Mouse (Mus musculus) lung, embryonic 14.5 days (tissue): ENCODE measurements at regions not wholly inside any gene's neighbourhood (a gene's known extent, or its start where the extent isn't known, plus 50 kb on each side); places are given as distances from the start of the nearest gene placed in this dataset.

Experiments
- ATAC-seq: fragments of 200-750 bp; cut with Nextera tagmentation; 2 replicates; pipeline ENCODE4 v1.8.0; 2017; ENCODE audit warnings: mild to moderate bottlenecking, moderate TSS enrichment, moderate library complexity; ENCODE audit not compliant: insufficient read depth
- DNase-seq: peaks from one replicate; pipeline ENCODE4 v3.0.0-alpha.2; 2015
- H3K27ac ChIP-seq: fragments of 300-500 bp; sonication (generic); 2 replicates; pipeline ENCODE4 v1.5.1; 2014; ENCODE audit warnings: low read depth, mild to moderate bottlenecking, moderate library complexity
- H3K27me3 ChIP-seq: fragments of 300-500 bp; sonication (generic); 2 replicates; pipeline ENCODE4 v1.6.1; 2014; ENCODE audit warnings: low read length, control low read depth; ENCODE audit not compliant: insufficient read depth
- H3K36me3 ChIP-seq: fragments of 300-500 bp; sonication (generic); 2 replicates; pipeline ENCODE4 v1.6.1; 2014; ENCODE audit warnings: control low read depth; ENCODE audit not compliant: insufficient read depth
- H3K4me1 ChIP-seq: fragments of 300-500 bp; sonication (generic); 2 replicates; pipeline ENCODE4 v1.6.1; 2014; ENCODE audit warnings: antibody characterized with exemption, control low read depth; ENCODE audit not compliant: insufficient read depth
- H3K4me2 ChIP-seq: fragments of 300-500 bp; sonication (generic); 2 replicates; pipeline ENCODE4 v1.6.1; 2014; ENCODE audit warnings: mild to moderate bottlenecking
- H3K4me3 ChIP-seq: fragments of 300-500 bp; sonication (generic); 2 replicates; pipeline ENCODE4 v1.5.1; 2014; ENCODE audit warnings: low read depth, low read length
- H3K9ac ChIP-seq: fragments of 300-500 bp; sonication (generic); 2 replicates; pipeline ENCODE4 v1.6.1; 2014
- H3K9me3 ChIP-seq: fragments of 300-500 bp; sonication (generic); 2 replicates; pipeline ENCODE4 v1.6.1; 2016; ENCODE audit warnings: low read depth, low read length, control low read depth
- CTCF ChIP-seq: IDR thresholded peaks from 2 replicates; pipeline ENCODE4 v1.5.1; 2016; ENCODE audit warnings: antibody characterized with exemption, low read depth
- WGBS: fragments of 180-500 bp; shearing (Covaris S2); extraction: QIAGEN DNeasy Blood & Tissue Kit; methylation state at CpG from one replicate; pipeline ENCODE4 v1.1.7; 2014; 5-methylcytosine and 5-hydroxymethylcytosine counted together

DNA sequence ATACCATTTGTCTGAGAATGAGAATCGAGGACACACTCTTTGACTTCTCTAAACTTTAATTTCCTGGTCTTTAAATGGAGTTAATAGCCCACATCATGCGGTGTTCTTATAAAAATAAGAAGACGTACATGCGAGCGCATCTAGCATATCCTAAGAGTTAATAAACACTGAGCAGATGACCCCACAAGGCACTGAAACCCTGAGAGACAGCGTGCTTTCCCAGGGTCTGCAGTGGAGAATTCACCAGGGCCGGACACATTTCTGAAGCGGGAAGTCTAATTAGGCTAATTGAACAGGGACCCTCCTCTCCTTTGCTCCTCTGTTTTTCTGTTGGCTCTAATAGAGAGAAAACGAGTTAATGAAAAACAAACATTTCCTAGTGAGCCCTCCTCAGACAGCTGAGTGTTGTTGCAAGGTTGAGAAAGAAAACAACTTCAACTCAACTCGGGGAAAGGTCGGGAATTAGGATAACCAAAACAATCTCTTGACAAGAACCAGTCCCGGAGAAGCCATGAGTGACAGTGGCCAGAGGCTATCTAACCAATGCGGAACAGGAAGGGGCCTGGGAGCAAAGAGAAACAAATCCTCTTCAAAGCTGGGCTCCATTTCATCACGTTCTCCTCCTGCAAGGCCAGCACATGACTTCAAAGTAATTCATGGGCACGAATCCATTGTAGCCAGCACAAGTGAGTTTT is 352.2 kb downstream of the Hs3st3b1 start:
- DNase-seq (no peak), ATAC-seq (no peak)
- no peak overlapping the region for H3K4me2 ChIP-seq
- no peaks in the 10 kb centered on the region for H3K9me3 ChIP-seq
- no peak for TF ChIP-seq CTCF
- no peak overlapping the region for H3K9ac ChIP-seq
- WGBS, result 36% methylated on average over 15 of the region's 15 CpGs
- H3K27ac ChIP-seq, result no peak overlapping the region
- H3K27me3 ChIP-seq, result no peaks in the 10 kb centered on the region
- no peak overlapping the region for H3K4me3 ChIP-seq
- no peaks in the 10 kb centered on the region for H3K36me3 ChIP-seq
- H3K4me1 ChIP-seq, result no peaks in the 10 kb centered on the region

DNA sequence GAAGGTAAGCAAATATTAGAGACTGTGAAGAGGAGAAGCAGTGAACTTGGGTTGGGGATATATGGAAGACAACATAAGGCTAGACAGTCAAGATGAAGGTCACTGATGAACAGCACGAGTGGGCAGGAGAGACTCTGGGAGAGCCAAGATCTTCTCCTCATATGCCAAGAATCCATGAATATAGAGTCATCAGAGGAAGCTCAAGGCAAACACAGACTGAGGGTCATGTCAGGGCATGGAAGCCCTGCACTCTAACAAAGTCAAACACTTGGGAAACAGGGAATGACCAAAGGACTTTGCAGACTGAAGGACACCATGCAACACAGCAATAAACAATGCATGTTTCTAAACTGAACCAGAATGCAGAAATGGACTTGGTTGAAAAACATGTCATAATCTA is 351.4 kb downstream of the Hs3st3b1 start:
- Histone ChIP-seq H3K9me3 (no peaks in the 10 kb centered on the region), H3K9ac (no peak overlapping the region), H3K4me1 (no peaks in the 10 kb centered on the region), H3K4me3 (no peak overlapping the region), H3K4me2 (no peak overlapping the region), H3K27me3 (no peaks in the 10 kb centered on the region), H3K36me3 (no peaks in the 10 kb centered on the region), H3K27ac (no peak overlapping the region)
- ATAC-seq (no peak), DNase-seq (no peak)
- WGBS, result 79% methylated on average over 1 of the region's 1 CpGs
- no peak for TF ChIP-seq CTCF

DNA sequence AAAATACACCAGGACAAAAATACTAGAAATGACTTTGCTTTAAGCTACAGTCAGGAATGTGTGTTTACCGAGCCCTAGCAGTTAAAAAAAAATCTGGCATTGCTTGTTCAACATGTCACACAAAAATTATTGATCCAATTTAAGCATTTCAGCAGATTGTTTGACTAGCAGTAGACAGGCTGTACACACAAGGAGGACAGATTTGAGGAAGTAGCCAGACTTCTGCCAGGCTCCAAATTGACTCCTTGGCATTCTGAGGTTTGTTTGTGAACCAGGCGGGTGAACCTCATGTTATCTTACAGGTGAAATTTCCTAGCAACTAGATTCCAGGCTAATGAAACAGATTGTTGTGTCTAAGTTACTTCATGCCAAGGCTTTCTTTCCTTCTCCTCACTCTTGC is 348.8 kb downstream of the Hs3st3b1 start:
- no peak overlapping the region for H3K4me3 ChIP-seq
- no peaks in the 10 kb centered on the region for H3K9me3 ChIP-seq
- H3K4me2 ChIP-seq, result no peak overlapping the region
- H3K27me3 ChIP-seq, result no peaks in the 10 kb centered on the region
- 50% methylated on average over 2 of the region's 2 CpGs for WGBS
- TF ChIP-seq CTCF, result no peak
- H3K27ac ChIP-seq, result no peak overlapping the region
- no peaks in the 10 kb centered on the region for H3K4me1 ChIP-seq
- DNase-seq, result no peak
- no peaks in the 10 kb centered on the region for H3K36me3 ChIP-seq
- H3K9ac ChIP-seq, result no peak overlapping the region
- no peak for ATAC-seq

DNA sequence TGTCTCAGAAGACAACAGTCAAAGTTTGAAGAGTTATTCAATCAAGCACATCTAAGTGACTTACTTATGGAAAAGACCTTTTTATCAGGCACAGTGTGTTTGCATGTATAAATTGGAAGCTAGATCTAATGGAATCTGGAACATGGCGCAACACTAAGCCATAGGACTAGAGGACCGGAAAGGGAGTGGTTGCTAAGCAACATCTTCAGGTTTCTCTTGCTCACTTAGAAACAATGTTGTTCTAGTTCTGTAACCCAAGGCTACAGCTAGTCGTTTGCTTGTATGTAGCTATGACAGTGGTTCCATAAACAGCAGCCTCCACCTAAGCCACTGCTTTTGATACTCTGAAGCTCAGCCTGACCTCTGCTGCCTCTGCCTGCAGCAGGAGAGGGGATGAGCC is 338.8 kb downstream of the Hs3st3b1 start:
- Histone ChIP-seq H3K4me2 (no peak overlapping the region), H3K9ac (no peak overlapping the region), H3K27me3 (no peaks in the 10 kb centered on the region), H3K4me1 (no peaks in the 10 kb centered on the region), H3K36me3 (no peaks in the 10 kb centered on the region), H3K4me3 (no peak overlapping the region), H3K27ac (no peak overlapping the region), H3K9me3 (no peaks in the 10 kb centered on the region)
- no peak for TF ChIP-seq CTCF
- ATAC-seq, result no peak
- DNase-seq, result no peak
- whole genome bisulfite sequencing, result 61% methylated on average over 3 of the region's 3 CpGs

DNA sequence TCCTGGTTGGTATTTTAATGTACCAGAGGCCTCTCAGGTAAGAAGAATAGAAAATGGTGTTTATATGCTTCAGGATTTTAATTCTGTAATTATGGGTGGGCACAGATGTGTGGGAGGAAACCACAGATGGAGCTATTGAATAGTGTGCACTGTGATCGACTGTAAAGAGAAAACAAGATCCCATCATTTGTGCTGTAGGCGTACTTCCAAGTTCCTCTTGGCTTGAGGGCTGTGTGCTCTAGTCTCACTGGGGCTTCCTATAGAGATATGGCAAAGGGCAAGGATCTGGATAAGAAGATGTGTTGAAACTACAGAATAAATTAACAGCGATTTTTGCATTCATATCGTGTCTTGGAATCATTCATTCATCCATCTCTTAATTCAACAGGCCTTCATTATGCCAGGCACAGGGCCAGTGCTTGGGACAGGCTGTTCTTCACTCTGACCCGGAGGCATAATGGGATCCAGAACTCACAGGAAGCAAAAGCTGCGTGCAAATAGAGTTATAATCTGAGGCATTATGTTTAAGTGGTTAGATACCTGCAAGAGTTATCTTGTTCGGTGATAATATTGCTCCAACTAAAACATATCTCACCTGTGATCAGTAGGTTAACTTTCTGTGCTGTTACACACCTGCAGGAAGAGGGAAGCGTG is 336.7 kb downstream of the Hs3st3b1 start:
- ATAC-seq (no peak), DNase-seq (no peak)
- 79% methylated on average over 8 of the region's 8 CpGs for WGBS
- H3K4me3 ChIP-seq, result no peak overlapping the region
- no peaks in the 10 kb centered on the region for H3K36me3 ChIP-seq
- H3K27ac ChIP-seq, result no peak overlapping the region
- H3K9me3 ChIP-seq, result no peaks in the 10 kb centered on the region
- H3K4me2 ChIP-seq, result no peak overlapping the region
- TF ChIP-seq CTCF, result no peak
- no peak overlapping the region for H3K9ac ChIP-seq
- H3K27me3 ChIP-seq, result no peaks in the 10 kb centered on the region
- H3K4me1 ChIP-seq, result no peaks in the 10 kb centered on the region

DNA sequence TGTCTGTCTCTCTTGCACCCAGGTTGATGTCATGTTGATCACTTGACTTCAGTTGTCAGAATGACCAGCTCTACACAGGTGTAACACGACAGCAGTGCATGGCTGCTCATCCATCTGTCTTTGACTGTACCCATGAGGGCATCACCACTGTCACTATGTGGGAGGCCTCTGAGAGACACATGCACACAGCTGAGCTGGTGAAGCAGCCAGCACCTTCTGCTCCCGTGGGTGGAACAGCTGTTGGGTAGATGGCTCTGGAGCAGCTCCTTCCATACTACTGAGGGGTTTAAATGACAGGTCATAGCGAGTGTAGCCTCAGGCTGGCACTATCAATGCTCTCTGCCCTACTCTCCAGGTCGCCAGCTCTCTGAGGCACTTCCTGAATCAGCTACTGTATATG is 301.9 kb downstream of the Hs3st3b1 start:
- Histone ChIP-seq H3K9ac (no peak overlapping the region), H3K4me2 (no peak overlapping the region), H3K36me3 (no peaks in the 10 kb centered on the region), H3K9me3 (no peaks in the 10 kb centered on the region), H3K4me3 (no peak overlapping the region), H3K4me1 (no peaks in the 10 kb centered on the region), H3K27me3 (no peaks in the 10 kb centered on the region), H3K27ac (no peak overlapping the region)
- no peak for DNase-seq
- no peak for TF ChIP-seq CTCF
- ATAC-seq, result no peak
- 75% methylated on average over 4 of the region's 4 CpGs for WGBS

DNA sequence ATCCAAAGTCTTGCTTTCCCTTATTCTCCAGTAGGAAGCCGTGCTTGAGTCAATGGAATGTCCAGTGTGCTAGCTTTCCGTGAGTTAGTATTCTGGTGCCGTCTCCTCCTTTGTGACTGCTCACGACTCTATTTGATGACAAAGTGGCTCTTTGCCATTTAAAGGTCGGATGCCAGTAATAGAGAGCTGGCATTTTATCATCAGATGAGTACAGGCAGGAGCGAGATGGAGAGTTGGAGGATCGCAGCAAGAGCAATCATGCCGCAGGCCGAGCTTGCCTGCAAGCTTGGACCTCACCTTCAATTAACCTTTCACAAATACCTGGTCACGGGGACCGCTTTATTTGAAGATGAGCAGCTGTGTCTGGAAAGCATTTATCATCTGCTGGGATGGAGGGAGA is 291.8 kb downstream of the Hs3st3b1 start:
- no peaks in the 10 kb centered on the region for H3K27me3 ChIP-seq
- no peak overlapping the region for H3K4me2 ChIP-seq
- ATAC-seq, result no peak
- no peak overlapping the region for H3K27ac ChIP-seq
- 54% methylated on average over 11 of the region's 11 CpGs for WGBS
- no peak for TF ChIP-seq CTCF
- H3K9me3 ChIP-seq, result no peaks in the 10 kb centered on the region
- no peak overlapping the region for H3K4me3 ChIP-seq
- no peak for DNase-seq
- no peaks in the 10 kb centered on the region for H3K36me3 ChIP-seq
- H3K4me1 ChIP-seq, result no peaks in the 10 kb centered on the region
- no peak overlapping the region for H3K9ac ChIP-seq
